Mouse (Mus musculus) heart, adult 18-20 months (tissue): Measurements from ENCODE around the gene Gnmt. TPM values are rescaled to one million over a fixed set of nuclear protein-coding genes. Genes with fewer than 3 reads are reported as not detected.
A peak's percentile ranks its signal among the peaks of the same experiment; 100 is the strongest.

ENCODE experiments used
- DNase-seq, 2 experiments: peaks; one replicate each; pipeline ENCODE4 v3.0.0; 2021 to 2022; ENCODE audit warnings: mixed read lengths in 1 of 2
- total RNA-seq, 2 experiments: library from RNA; stranded (reverse); gene quantifications; 2 replicates each; pipeline ENCODE4 v1.2.3; 2021

Gene Gnmt
- total RNA-seq, 2 experiments from 2014 or later = 3.7 to 4.1 TPM

GRCm38 (mm10) chr17:46703971-46704886, 24.7 kb downstream of the Gnmt start:
- DNase-seq = peak in 1 of 2 experiments; percentile 37

DNA sequence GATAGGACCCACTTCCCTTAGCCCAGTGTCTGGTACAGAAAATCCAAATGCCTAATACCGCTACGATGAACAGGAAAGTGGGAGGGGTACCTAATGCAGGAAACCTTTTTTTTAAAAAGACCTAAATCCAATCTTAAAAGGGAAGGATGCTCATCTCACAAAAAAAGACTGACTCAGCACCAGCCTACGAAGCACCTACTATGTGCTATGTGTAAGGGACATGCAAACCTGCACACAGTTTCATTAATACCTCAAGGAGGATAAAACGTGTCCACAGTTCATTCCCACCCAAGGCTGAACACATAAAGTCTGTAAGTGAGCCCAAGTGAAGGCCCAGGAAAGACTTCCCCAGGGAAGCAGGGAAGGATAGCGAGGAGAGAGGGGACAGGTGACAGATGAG, 26.5 kb downstream of the Gnmt start:
- no peak for DNase-seq

- no peak for DNase-seq
Observed at GRCm38 (mm10) chr17:46702100-46702499, 26.9 kb downstream of the Gnmt start.

GRCm38 (mm10) chr17:46701489-46701888, 27.5 kb downstream of the Gnmt start:
- DNase-seq = no peak

- DNase-seq = no peak
Observed at GRCm38 (mm10) chr17:46699912-46700311, 29.1 kb downstream of the Gnmt start.

DNA sequence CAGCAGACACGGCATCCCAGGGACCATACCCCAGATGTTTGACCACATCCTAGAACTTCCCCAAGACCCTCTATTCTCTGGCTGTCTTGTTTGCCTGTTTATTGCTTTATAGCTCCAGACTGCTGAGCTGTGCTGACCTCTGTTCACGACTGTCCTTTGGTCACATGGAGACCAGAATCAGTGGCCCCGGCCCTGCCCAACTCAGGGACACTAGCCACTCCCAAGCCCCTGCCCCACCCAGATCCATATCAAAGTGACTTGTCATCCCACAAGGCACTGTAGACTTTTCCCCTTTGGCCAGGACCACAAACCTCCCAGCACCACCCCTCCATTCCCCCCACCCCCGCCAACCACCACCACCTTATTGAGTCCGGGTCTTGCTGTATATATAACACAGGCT, 29.7 kb downstream of the Gnmt start:
- no peak for DNase-seq

DNA sequence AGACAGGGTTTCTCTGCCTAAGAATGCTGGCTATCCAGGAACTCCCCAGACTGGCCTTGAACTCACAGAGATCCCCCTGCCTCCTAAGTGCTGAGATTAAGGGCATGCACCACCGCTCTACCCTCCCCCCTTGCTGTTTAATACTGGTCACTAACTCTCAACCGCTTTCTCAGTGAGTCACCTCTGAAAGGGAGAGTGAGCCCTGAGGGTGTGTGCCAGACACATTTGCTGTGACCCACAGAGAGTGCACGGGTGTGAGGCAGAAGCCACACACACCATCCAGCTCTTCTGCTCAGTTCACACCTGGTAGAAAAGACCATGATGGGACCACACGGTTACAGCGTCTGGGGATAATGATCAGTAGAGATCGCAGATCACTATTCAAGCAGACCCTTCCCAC, 30.5 kb downstream of the Gnmt start:
- DNase-seq = no peak

DNA sequence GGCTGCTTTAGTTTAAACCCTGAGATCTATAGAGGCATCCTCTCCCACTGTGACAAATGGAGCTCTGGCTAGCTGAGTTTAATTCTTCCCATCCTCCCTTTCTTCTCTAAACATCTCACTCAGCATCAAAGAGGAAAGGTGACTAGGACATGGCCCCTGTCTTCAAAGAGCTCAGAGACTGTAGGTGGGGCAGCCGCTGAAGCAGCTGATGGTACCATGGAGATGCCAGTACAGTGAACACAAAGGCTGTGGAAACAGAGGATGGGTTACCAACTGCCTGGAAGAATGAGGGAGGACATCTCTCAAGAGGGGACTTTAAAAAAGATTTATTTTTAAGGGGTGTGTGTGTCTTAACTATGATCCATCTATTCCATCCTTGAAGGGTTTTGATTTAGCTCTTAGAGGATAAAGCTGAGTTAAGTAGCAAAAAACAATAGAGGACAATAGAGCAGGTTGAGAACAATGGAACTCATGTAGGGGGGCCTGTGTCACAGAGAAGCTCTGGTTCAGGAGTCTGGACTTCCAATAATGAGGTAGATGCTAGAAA, 34.4 kb downstream of the Gnmt start:
- DNase-seq = no peak

DNA sequence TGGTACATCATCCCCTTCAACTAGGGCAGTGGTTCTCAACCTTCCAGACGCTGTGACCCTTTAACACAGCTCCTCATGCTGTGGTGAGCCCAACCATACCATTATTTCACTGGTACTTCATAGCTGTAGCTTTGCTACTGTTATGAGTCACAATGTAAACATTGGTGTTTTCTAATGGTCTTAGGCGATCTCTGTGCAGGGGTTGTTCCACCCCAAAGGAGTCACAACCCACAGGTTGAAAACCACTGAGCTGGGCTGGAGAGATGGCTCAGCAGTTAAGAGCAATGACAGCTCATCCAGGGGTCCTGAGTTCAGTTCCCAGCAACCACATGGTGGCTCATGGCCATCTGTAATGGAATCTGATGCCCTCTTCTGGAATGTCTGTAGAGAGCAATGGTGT, 37.6 kb downstream of the Gnmt start:
- DNase-seq = no peak

- DNase-seq = no peak
Observed at GRCm38 (mm10) chr17:46690665-46691064, 38.3 kb downstream of the Gnmt start.

DNA sequence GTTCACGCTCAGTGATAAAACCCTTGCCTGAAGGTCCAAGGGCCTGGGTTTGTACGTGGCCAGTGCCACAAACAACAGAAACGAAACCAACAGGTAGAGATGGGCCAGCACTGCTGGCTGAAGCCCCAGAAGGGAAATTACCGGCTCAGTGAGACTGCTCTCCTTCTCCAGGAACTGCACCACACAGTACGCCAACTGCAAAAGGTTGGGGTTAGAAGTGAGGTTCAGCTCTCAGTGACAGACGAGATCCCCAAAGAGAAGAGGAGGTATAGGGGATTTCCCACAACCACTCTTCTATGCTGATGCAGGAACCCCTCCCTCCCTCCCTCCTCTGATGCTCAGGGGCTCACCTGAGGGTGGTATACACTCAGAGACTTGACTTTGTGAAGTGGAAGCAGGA, 43.1 kb downstream of the Gnmt start:
- DNase-seq = no peak

- DNase-seq = no peak
Observed at GRCm38 (mm10) chr17:46682654-46683389, 46.1 kb downstream of the Gnmt start.

GRCm38 (mm10) chr17:46681466-46682118, 47.4 kb downstream of the Gnmt start:
- no peak for DNase-seq

DNA sequence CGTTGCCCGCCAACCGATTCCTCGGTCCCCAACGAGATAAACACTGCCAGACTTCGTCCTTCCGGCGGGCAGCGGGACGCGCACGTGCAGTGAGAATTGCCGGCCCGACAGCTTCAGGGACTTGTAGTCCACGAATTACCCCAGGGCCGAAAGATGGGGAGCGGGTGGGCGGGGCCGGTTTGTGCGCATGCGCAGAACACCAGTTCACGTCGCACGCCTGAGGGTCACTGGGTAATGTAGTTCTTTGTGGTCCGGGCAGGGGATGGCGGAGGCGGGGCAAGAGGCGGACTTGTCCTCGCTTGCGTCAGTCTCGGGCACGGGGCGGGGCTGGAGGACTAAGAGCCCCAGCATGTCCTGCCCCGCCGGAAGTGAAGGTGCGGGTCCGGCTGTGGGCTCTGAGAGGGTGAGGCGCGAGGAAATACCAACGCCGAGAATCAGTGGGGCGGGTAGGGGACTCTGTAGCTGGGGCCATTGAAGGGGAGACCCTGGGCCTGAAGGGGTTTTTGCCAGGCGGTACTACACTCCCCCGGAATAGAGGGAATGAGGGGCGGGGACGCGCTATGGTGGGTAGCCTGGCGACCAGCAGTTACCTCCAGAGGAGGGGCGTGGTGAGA, 48.1 kb downstream of the Gnmt start, which contains the start of gene Klhdc3:
Gene Klhdc3, minus strand, starts transcription at position 155 of the 614 bp plus-strand sequence.
- DNase-seq = peak; percentile 97 to 99

- DNase-seq = peak in 1 of 2 experiments; percentile 68
Observed at GRCm38 (mm10) chr17:46679843-46680759, 48.9 kb downstream of the Gnmt start.

DNA sequence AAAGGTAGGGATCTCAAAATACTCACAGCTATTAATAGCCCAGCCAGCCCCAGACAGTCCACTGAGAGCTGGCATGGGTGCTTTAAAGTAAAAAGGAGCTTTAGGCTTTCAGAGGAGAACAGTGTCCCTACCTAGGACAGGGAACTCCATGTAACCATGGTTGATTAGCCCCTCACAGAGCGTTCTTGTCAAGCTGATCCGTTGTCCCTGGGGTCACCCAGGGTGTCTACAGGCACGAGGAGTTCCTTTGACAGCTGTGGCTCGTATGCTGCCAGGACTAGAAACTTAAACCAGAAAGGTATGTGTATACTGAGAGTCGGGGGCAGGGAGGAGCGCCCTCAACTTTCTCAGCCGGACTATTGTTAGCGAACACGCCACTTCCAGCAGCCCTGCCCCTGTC, 50.1 kb downstream of the Gnmt start:
- DNase-seq = peak; percentile 53 to 56

GRCm38 (mm10) chr17:46678416-46678815, 50.6 kb downstream of the Gnmt start, which contains the start of gene Mea1:
Gene Mea1 (plus strand): TSS chr17:46678793.
- peak; percentile 51 to 54 for DNase-seq
